Mouse (Mus musculus): ENCODE results near the gene Nufip2. TPM values are rescaled to one million over a fixed set of nuclear protein-coding genes. Genes with fewer than 3 reads are reported as not detected.

Gene Nufip2
- total RNA-seq, 4 experiments from 2014 or later: 72.4 to 86.8 (median 77.3) TPM

GRCm38 (mm10) chr11:77770346-77770745 is 84.4 kb downstream of the Nufip2 start:
- no peak for DNase-seq (ENCODE audit: low spot score in 2 of 2)

- DNase-seq (ENCODE audit: low spot score in 2 of 2): no peak
These were observed 86.1 kb downstream of the Nufip2 start for GRCm38 (mm10) chr11:77771879-77772713.

GRCm38 (mm10) chr11:77775701-77776400 is 89.9 kb downstream of the Nufip2 start:
- DNase-seq (ENCODE audit: low spot score in 2 of 2): no peak

- no peak for DNase-seq (ENCODE audit: low spot score in 2 of 2)
These were observed 91.5 kb downstream of the Nufip2 start for GRCm38 (mm10) chr11:77777436-77777835.

- DNase-seq (ENCODE audit: low spot score in 2 of 2): no peak
These were observed 92.0 kb downstream of the Nufip2 start for GRCm38 (mm10) chr11:77777937-77778336.

GRCm38 (mm10) chr11:77779240-77779639 is 93.3 kb downstream of the Nufip2 start:
- no peak for DNase-seq (ENCODE audit: low spot score in 2 of 2)

- no peak for DNase-seq (ENCODE audit: low spot score in 2 of 2)
These were observed 95.1 kb downstream of the Nufip2 start for GRCm38 (mm10) chr11:77781088-77781487.

GRCm38 (mm10) chr11:77782104-77782815 is 96.3 kb downstream of the Nufip2 start:
- DNase-seq (ENCODE audit: low spot score in 2 of 2): no peak

- no peak for DNase-seq (ENCODE audit: low spot score in 2 of 2)
These were observed 97.3 kb downstream of the Nufip2 start for GRCm38 (mm10) chr11:77783211-77783746.

GRCm38 (mm10) chr11:77783747-77784646 is 98.0 kb downstream of the Nufip2 start:
- no peak for DNase-seq (ENCODE audit: low spot score in 2 of 2)

- no peak for DNase-seq (ENCODE audit: low spot score in 2 of 2)
These were observed 98.9 kb downstream of the Nufip2 start for GRCm38 (mm10) chr11:77784894-77785293.

GRCm38 (mm10) chr11:77785396-77785767 is 99.4 kb downstream of the Nufip2 start:
- DNase-seq (ENCODE audit: low spot score in 2 of 2): no peak

GRCm38 (mm10) chr11:77785768-77786561 is 100.0 kb downstream of the Nufip2 start:
- peak in 1 of 2 experiments; percentile 83 for DNase-seq (ENCODE audit: low spot score in 2 of 2)

- DNase-seq (ENCODE audit: low spot score in 2 of 2): no peak
These were observed 101.8 kb downstream of the Nufip2 start, which contains the start of gene Gm10277 for GRCm38 (mm10) chr11:77787707-77788106. Gm10277 (minus strand) TSS chr11:77787747.

- DNase-seq (ENCODE audit: low spot score in 2 of 2): no peak
These were observed 103.6 kb downstream of the Nufip2 start for GRCm38 (mm10) chr11:77789512-77789911.

- DNase-seq (ENCODE audit: low spot score in 2 of 2): no peak
These were observed 104.3 kb downstream of the Nufip2 start for GRCm38 (mm10) chr11:77790286-77790685.

GRCm38 (mm10) chr11:77791241-77791727 is 105.3 kb downstream of the Nufip2 start:
- DNase-seq (ENCODE audit: low spot score in 2 of 2): no peak
